In the genomic region with DNA sequence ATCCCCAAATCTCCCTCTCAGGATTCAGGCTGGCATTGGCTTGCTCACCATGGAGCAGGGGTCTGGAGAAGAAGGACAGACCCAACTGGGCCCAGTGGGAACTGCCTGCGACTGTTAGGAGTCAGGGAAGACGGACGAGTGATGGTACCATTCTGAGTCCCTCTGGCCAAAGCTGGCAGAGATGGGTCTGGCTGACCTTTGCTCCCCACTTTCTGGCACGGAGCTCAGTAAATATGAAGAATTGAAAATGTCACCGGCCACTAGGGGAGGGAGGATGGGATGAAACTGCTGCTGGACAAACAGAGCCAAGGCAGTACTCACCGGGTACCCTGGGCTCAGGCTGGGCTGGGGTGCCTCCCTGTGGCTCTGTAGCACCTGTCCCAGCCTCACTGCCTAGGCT, we compare ENCODE assay signal across 26 mouse cellular contexts. TPM values are rescaled to one million over a fixed set of nuclear protein-coding genes. Genes with fewer than 3 reads are reported as not detected.
DNase-seq lines count a peak whose midpoint lies in the region; ATAC-seq and TF ChIP-seq lines count a peak whose summit lies in the region.
"Had no signal": no experiment of that assay in that cellular context is flagged by ENCODE, and none has a peak within 500 bp of the region (broad histone marks: within the 10 kb centered on the region; RNA-seq: fewer than 3 reads in every experiment).

No protein-coding gene starts in this region.

- no peak for TF ChIP-seq EP300 in liver, postnatal 0 days (IDR thresholded peaks at IDR 0.05; ENCODE audit: low read depth)
- TF ChIP-seq EP300 in stomach, postnatal 0 days (optimal IDR thresholded peaks at IDR 0.05): no peak

- peak; percentile 17; the same call in 1 of the 2 replicates for ATAC-seq in liver, postnatal 0 days
- no peak; the same call in 1 of the 2 replicates for ATAC-seq in stomach, postnatal 0 days (ENCODE audit: low FRiP score, low TSS enrichment)
- no peak for ATAC-seq in monocyte, adult 5-6 weeks (replicated peaks; ENCODE audit: insufficient number of reproducible peaks, low FRiP score, low TSS enrichment, poor library complexity, severe bottlenecking)
- ATAC-seq: CD4-positive, CD25-positive, alpha-beta regulatory T cell, adult 4 months; forebrain, embryonic 14.5 days; forebrain, postnatal 0 days had no signal

- H3K4me1 ChIP-seq in liver, postnatal 0 days (ENCODE audit: insufficient read depth): no peaks in the 10 kb centered on the region
- H3K4me1 ChIP-seq in stomach, postnatal 0 days (replicated peaks; ENCODE audit: control insufficient read depth, insufficient read depth): no peaks in the 10 kb centered on the region
- H3K4me1 ChIP-seq: embryonic facial prominence, embryonic 12.5 days; embryonic facial prominence, embryonic 15.5 days; hindbrain, embryonic 12.5 days; hindbrain, embryonic 15.5 days had no signal

- no peaks in the 10 kb centered on the region for H3K9me3 ChIP-seq in liver, postnatal 0 days (ENCODE audit: low read length)
- no peaks in the 10 kb centered on the region for H3K9me3 ChIP-seq in stomach, postnatal 0 days (ENCODE audit: control insufficient read depth, low read length)
- H3K9me3 ChIP-seq: embryonic facial prominence, embryonic 15.5 days; hindbrain, embryonic 12.5 days; hindbrain, embryonic 15.5 days had no signal

- H3K27me3 ChIP-seq in liver, postnatal 0 days (ENCODE audit: insufficient read depth, low read length): no peaks in the 10 kb centered on the region
- no peaks in the 10 kb centered on the region for H3K27me3 ChIP-seq in stomach, postnatal 0 days (ENCODE audit: control insufficient read depth, insufficient read depth, low read length)
- H3K27me3 ChIP-seq: embryonic facial prominence, embryonic 12.5 days; embryonic facial prominence, embryonic 15.5 days; hindbrain, embryonic 12.5 days; hindbrain, embryonic 15.5 days had no signal

- WGBS in liver, postnatal 0 days (ENCODE audit: insufficient replicate concordance): 62% methylated on average over 6 of the region's 6 CpGs
- WGBS in stomach, postnatal 0 days: 68% methylated on average over 6 of the region's 6 CpGs

- H3K27ac ChIP-seq in liver, postnatal 0 days (ENCODE audit: low read depth): no peak overlapping the region
- no peak overlapping the region for H3K27ac ChIP-seq in stomach, postnatal 0 days (replicated peaks)
- H3K27ac ChIP-seq: embryonic facial prominence, embryonic 12.5 days; embryonic facial prominence, embryonic 15.5 days; gastrocnemius, adult 2 months; hindbrain, embryonic 12.5 days; hindbrain, embryonic 15.5 days had no signal

- H3K4me2 ChIP-seq in liver, postnatal 0 days (ENCODE audit: low read depth, low read length): no peak overlapping the region
- H3K4me2 ChIP-seq in stomach, postnatal 0 days (replicated peaks; ENCODE audit: low read depth): no peak overlapping the region
- H3K4me2 ChIP-seq: embryonic facial prominence, embryonic 12.5 days; embryonic facial prominence, embryonic 15.5 days; heart, embryonic 11.5 days; hindbrain, embryonic 12.5 days; hindbrain, embryonic 15.5 days had no signal

- H3K36me3 ChIP-seq in liver, postnatal 0 days (replicated peaks; ENCODE audit: insufficient read depth, low read length): no peaks in the 10 kb centered on the region
- H3K36me3 ChIP-seq in stomach, postnatal 0 days (ENCODE audit: control insufficient read depth, insufficient read depth, low read length): peaks cover 3% of the 10 kb centered on the region; the same call in 1 of the 2 replicates
- H3K36me3 ChIP-seq: embryonic facial prominence, embryonic 12.5 days; embryonic facial prominence, embryonic 15.5 days; hindbrain, embryonic 12.5 days; hindbrain, embryonic 15.5 days had no signal

- H3K9ac ChIP-seq in liver, postnatal 0 days (replicated peaks): no peak overlapping the region
- H3K9ac ChIP-seq in stomach, postnatal 0 days (ENCODE audit: low read length): no peak overlapping the region
- H3K9ac ChIP-seq: embryonic facial prominence, embryonic 12.5 days; embryonic facial prominence, embryonic 15.5 days; forebrain, postnatal 0 days; hindbrain, embryonic 12.5 days; hindbrain, embryonic 15.5 days had no signal

- TF ChIP-seq CTCF in liver, postnatal 0 days (IDR thresholded peaks at IDR 0.05; ENCODE audit: low read depth): peak; percentile 24; the same call in 1 of the 2 replicates
- 0 out of 2 replicates have a peak, but pooled peaks have one; percentile 31 for TF ChIP-seq CTCF in stomach, postnatal 0 days (IDR thresholded peaks at IDR 0.05; ENCODE audit: low read depth)

- DNase-seq in adrenal gland, postnatal 36 days: peak; percentile 26 to 42
- no peak for DNase-seq in adrenal gland, postnatal 25 days
- DNase-seq in kidney, adult 9 months: peak; percentile 53
- no peak for DNase-seq in kidney, adult 11 months
- peak; percentile 19 for DNase-seq in liver, postnatal 0 days
- no peak for DNase-seq in liver
- DNase-seq in stomach, postnatal 0 days (ENCODE audit: low spot score): no peak
- DNase-seq: cerebellum, adult 11 months; cerebellum, adult 2 months; cerebellum, adult 9-11 months; cerebellum, postnatal 25 days; forebrain, postnatal 0 days; gastrocnemius, adult 2 months; gastrocnemius, postnatal 14 days; heart, adult 11 months had no signal

- H3K4me3 ChIP-seq in liver, postnatal 0 days (ENCODE audit: low read depth, low read length): no peak overlapping the region
- no peak overlapping the region for H3K4me3 ChIP-seq in stomach, postnatal 0 days (ENCODE audit: low read depth, low read length)
- H3K4me3 ChIP-seq: embryonic facial prominence, embryonic 12.5 days; embryonic facial prominence, embryonic 15.5 days; gastrocnemius, adult 2 months; hindbrain, embryonic 12.5 days; hindbrain, embryonic 15.5 days had no signal

RNA-seq across cellular contexts. Expression of gene Doc2b, which starts 37.2 kb away (rescaled TPM):
- 10 to 100 TPM; 14.1 to 17.5 TPM for total RNA-seq in adrenal gland, postnatal 36 days (2021)
- 16.0 and 23.3 TPM in 2 replicates for total RNA-seq in adrenal gland, postnatal 25 days (2021)
- polyA plus RNA-seq in liver, postnatal 0 days (2015; fragmentation: Nextera tagmentation; extraction: Ambion mirVana): not detected in 2 replicates
- 0.65 and 0.75 TPM in 2 replicates for polyA plus RNA-seq in stomach, postnatal 0 days (2015; fragmentation: Nextera tagmentation; extraction: Ambion mirVana)
- total RNA-seq in monocyte, adult 5-6 weeks (2017): not detected in 3 replicates
- total RNA-seq: common myeloid progenitor, adult 5-6 weeks; hematopoietic stem cell, adult 5-6 weeks; MEL had no signal
- polyA plus RNA-seq: CD4-positive, CD25-positive, alpha-beta regulatory T cell, adult 4 months had no signal

Comparison
In these comparisons a context has a peak if more than half of its experiments do, and no peak if none do; other contexts are left out.
1. DNase-seq: peak in adrenal gland, postnatal 36 days (2 of 2), kidney, adult 9 months (single experiment) and liver, postnatal 0 days (single experiment); none in adrenal gland, postnatal 25 days (single experiment), kidney, adult 11 months (single experiment), liver (single experiment) and stomach, postnatal 0 days (single experiment).
2. RNA of gene Doc2b, which starts 37.2 kb away (total RNA-seq): 16.0 to 23.3 TPM in adrenal gland, postnatal 25 days and 14.1 to 17.5 TPM in adrenal gland, postnatal 36 days; not detected in monocyte, adult 5-6 weeks; every median in the first group is over 10 times any median in the second.